Mouse (Mus musculus): ENCODE measurements around the gene Spcs2. TPM values are rescaled to one million over a fixed set of nuclear protein-coding genes. Genes with fewer than 3 reads are reported as not detected.

The Spcs2 gene
- polyA plus RNA-seq (2017; shearing (Covaris generic)) = 246 TPM

GRCm38 (mm10) chr7:99863362-99863761 lies at the start of gene Spcs2:
Spcs2 (minus strand) TSS chr7:99863462.

GRCm38 (mm10) chr7:99858813-99859585 lies 4.3 kb downstream of the Spcs2 start, which contains the start of gene Xrra1:
Xrra1 (plus strand) TSS chr7:99859116.

GRCm38 (mm10) chr7:99828083-99828570 lies 35.1 kb downstream of the Spcs2 start, which contains the start of gene Neu3:
Neu3 (minus strand) TSS chr7:99828417.

Other genes with a start within 250 kb of the Spcs2 start
- 0.47 TPM for gene Tpbgl, start 236.4 kb downstream of the Spcs2 start, polyA plus RNA-seq (2017; shearing (Covaris generic))
- not detected for gene Slco2b1, start 152.1 kb downstream of the Spcs2 start, polyA plus RNA-seq (2017; shearing (Covaris generic))
- not detected for gene Olfr520, start 133.2 kb downstream of the Spcs2 start, polyA plus RNA-seq (2017; shearing (Covaris generic))
- not detected for gene Olfr521, start 100.0 kb downstream of the Spcs2 start, polyA plus RNA-seq (2017; shearing (Covaris generic))
- 2.4 TPM for gene Neu3, start 35.0 kb downstream of the Spcs2 start, polyA plus RNA-seq (2017; shearing (Covaris generic))
- gene Xrra1, start 4.3 kb downstream of the Spcs2 start, polyA plus RNA-seq (2017; shearing (Covaris generic)) = not detected
- gene Rnf169, start 117.0 kb upstream of the Spcs2 start, polyA plus RNA-seq (2017; shearing (Covaris generic)) = 9.3 TPM
- not detected for gene Chrdl2, start 142.7 kb upstream of the Spcs2 start, polyA plus RNA-seq (2017; shearing (Covaris generic))

Data from naive thymus-derived CD4-positive, alpha-beta T cell, adult 5 months (primary cell).